Mouse (Mus musculus): ENCODE measurements around the gene Aifm2.

Gene Aifm2

GRCm38 (mm10) chr10:61781461-61782128, 66.5 kb downstream of the Aifm2 start:
- no peak for DNase-seq

GRCm38 (mm10) chr10:61782799-61783611, 67.9 kb downstream of the Aifm2 start:
- peak; percentile 72 for DNase-seq

GRCm38 (mm10) chr10:61783621-61784251, 68.7 kb downstream of the Aifm2 start, which contains the start of gene H2afy2:
Gene H2afy2 (minus strand): TSS chr10:61784147.
- peak; percentile 78 for DNase-seq

- DNase-seq = no peak
Observed at GRCm38 (mm10) chr10:61784414-61784813, 69.4 kb downstream of the Aifm2 start.

GRCm38 (mm10) chr10:61787541-61788313, 72.7 kb downstream of the Aifm2 start:
- no peak for DNase-seq

- DNase-seq = no peak
Observed at GRCm38 (mm10) chr10:61788499-61788898, 73.4 kb downstream of the Aifm2 start.

All from cerebellum, adult 8-10 months (tissue).